Mouse (Mus musculus) lung, postnatal 4 days (tissue): ENCODE measurements around the gene Wtap.
A peak's percentile ranks its signal among the peaks of the same experiment; 100 is the strongest.
"Not testable (repeated sequence)": the region's sequence is repeated elsewhere in the genome, so short reads cannot be mapped to it uniquely, and the experiment has no call there.

Experiments used
- DNase-seq, 2 experiments: peaks; one replicate each; pipeline ENCODE4 v3.0.0; 2021

The Wtap gene

GRCm38 (mm10) chr17:12994069-12994468 lies at the start of gene Wtap:
Gene Wtap, minus strand, starts transcription at chr17:12994169.
- DNase-seq: no peak

DNA sequence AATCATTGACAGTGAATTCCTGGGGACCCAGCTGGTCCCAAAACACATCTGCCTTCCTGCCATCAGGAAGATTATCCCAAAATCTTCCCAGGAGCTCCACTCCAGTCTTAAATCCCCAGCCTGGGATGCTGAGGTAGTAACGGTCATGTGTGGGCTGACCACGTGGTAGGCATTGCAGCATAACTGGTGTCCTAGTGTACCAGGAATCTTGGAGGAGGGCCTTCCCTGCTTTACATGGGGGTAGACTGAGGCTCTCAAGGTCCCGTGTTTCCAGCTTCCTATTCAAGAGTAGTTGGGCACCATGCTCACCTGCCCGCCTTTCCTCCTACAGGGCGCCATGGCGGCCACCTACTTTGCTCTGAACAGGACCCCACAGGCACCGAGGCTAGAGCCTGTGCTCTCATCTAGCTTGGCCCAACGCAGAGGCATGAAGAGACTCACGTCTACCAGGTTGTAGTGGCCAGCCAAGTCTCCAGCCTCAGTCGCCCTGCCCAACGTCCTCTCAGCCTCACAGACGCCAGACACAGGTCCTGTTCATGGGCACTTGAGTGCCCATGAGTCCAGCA lies 42.7 kb upstream of the Wtap start:
- not testable (repeated sequence) for DNase-seq

DNA sequence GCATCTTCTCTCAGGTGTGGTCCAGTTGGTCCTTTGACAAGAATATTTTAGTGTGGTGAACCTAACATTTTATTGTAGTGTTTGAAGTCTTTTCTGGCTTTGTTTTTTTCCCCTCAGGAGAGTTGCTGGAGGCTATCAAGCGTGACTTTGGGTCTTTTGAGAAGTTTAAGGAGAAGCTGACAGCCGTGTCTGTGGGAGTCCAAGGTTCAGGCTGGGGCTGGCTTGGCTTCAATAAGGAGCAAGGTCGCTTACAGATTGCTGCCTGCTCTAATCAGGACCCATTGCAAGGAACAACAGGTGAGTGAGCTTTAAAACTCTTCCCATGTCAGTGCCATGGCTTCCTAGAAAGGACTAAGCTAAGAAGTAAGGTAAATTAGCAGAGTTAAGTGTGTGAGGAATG lies 19.3 kb upstream of the Wtap start:
- no peak for DNase-seq

DNA sequence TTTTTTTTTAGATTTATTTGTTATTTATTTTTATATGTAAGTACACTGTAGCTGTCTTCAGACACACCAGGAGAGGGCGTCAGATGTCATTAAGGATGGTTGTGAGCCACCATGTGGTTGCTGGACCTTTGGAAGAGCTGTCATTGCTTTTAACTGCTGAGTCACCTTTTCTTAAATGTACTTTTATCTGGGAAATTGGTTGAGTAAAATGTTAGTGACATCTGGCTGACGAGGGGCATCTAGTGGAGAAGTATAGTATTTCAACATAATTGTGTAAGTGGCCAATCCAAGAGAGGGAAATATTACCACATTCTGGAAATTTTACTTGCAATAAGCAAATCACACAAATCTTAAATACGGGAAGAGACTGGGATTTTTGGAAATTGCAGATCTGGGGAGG lies 15.9 kb upstream of the Wtap start:
- DNase-seq: peak in 1 of 2 experiments; percentile 46

- DNase-seq: peak; percentile 10 to 42
These were observed 14.6 kb upstream of the Wtap start for GRCm38 (mm10) chr17:13008528-13008927.

GRCm38 (mm10) chr17:13007730-13008425 lies 13.9 kb upstream of the Wtap start:
- peak; percentile 99 to 100 for DNase-seq

DNA sequence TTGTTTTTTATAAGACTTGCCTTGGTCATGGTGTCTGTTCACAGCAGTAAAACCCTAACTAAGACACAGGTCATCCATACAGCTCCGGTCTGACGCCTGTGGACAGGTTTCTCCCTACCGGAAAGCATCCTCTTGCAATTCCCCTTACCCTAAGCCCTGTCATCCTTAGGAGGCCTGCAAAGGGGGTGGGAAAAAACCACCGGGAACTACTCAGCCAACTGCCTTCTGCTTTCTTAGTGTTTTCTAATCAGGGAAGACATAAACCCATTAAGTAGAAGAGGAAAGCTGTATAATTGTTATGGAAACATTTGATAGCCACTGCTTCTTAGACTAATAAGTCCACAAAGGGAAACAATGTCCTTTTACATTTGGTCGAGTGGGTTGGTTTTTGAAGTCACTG lies 13.0 kb upstream of the Wtap start:
- DNase-seq: no peak

DNA sequence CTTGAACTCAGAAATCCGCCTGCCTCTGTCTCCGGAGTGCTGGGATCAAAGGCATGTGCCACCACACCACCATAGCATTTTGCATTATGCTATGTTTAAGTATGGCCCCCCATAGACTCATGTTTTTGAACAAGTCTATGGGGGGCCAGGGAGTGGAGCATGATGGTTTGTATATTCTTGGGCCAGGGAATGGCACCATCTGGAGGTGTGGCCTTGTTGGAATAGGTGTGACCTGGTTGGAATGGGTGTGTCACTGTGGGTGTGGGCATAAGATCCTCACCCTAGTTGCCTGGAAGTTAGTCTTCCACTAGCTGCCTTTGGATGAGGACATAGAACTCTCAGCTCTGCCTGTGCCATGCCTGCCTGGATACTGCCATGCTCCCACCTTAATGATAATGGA lies 12.6 kb upstream of the Wtap start, which contains the start of gene Sod2:
Gene Sod2 (plus strand): TSS at position 301 of the 400 bp plus-strand sequence.
- DNase-seq: not testable (repeated sequence)

GRCm38 (mm10) chr17:13004436-13004835 lies 10.5 kb upstream of the Wtap start:
- DNase-seq: not testable (repeated sequence)

GRCm38 (mm10) chr17:13002243-13002642 lies 8.3 kb upstream of the Wtap start:
- not testable (repeated sequence) for DNase-seq

GRCm38 (mm10) chr17:12999069-12999468 lies 5.1 kb upstream of the Wtap start:
- DNase-seq: no peak

DNA sequence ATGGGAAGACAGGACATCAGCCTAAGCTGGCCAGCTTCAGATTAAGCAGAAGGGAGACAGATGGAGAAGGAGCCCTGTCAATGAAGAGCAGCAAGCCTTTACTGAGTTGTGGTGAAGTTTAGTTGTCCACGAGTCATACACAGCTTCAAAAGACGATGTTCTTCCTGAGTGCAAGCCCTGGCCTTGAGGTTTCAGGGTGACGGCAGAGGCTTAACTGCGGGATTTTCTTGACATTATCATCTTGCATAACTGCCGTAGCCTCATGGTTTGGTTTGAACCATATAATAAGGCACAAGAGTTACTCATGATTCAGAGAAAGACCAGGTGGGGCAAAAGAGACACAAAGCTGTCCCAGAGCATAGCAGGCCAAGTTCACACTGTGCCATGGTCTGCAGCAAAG lies 3.9 kb upstream of the Wtap start:
- no peak for DNase-seq

GRCm38 (mm10) chr17:12996345-12996744 lies 2.4 kb upstream of the Wtap start:
- DNase-seq: peak in 1 of 2 experiments; percentile 66

DNA sequence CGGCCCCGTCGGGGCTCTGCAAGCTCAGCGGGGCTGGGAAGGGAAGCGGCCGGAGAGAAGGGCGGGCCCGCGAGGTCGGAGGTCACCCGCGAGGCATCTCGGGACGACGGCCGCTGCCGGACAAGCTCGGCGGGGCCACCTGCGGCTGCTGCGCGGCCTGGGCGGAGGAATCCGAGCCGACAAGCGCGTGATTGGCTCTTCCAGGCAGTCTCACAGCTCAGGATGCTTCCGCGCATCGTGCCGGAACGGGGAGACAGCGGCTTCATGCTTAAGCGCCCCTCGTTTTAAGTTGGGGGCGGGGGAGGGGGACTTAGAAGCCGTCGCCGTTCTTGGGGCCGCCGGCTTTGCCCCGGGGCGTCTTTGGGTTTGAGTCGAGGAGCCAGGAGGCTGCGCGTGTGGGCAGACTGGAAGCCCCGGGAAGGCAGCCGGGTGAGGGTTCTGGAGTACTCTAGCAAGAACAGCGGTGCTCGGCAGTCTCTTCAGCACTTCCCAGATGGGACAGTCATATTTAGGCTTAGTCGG lies 1.4 kb downstream of the Wtap start:
- DNase-seq: peak; percentile 96 to 99

- DNase-seq: peak; percentile 93 to 95
These were observed 2.2 kb downstream of the Wtap start for GRCm38 (mm10) chr17:12991635-12992358.

DNA sequence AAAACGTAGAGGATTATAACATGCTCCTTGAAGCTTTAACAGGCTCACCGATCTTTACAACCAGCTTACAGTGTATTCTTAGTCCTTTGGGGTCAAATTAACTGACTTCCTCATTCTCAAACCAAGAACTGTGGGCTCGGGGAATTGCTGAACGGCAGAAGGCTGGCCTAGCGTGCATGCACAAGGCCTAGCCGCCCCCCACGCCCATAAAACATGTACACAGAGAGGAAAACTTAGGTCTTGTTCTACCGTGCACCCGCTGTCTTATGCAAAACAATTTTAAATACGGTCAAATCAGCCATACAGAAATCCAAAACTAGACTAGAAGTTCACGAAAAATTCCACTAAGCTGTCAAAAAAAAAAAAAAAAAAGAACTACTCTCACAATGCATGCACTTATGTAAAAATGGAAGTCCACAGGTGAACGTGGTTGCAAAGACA lies 2.8 kb downstream of the Wtap start:
- peak; percentile 36 to 37 for DNase-seq

GRCm38 (mm10) chr17:12990567-12991145 lies 3.3 kb downstream of the Wtap start:
- peak in 1 of 2 experiments; percentile 9 for DNase-seq

- not testable (repeated sequence) for DNase-seq
These were observed 5.9 kb downstream of the Wtap start for GRCm38 (mm10) chr17:12988096-12988495.

DNA sequence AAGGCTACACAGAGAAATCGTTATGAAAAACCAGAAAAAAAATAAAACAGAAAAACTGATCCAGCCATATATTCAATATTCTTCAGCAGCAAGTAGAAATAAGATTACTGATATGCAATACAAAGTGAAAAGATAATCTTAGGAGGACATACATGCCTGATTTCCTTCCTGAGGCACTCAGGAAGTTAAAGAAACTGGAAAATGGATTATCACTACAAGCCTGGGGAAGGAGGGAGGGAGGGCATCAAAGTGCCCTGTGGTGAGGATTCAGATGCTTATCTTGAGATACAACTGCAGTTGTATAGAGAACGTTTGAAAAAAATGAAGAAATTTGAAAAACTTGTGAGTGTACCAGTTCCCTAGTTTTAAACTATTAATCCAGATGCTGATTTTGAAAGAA lies 10.0 kb downstream of the Wtap start:
- DNase-seq: no peak

GRCm38 (mm10) chr17:12978546-12978945 lies 15.4 kb downstream of the Wtap start:
- DNase-seq: no peak

DNA sequence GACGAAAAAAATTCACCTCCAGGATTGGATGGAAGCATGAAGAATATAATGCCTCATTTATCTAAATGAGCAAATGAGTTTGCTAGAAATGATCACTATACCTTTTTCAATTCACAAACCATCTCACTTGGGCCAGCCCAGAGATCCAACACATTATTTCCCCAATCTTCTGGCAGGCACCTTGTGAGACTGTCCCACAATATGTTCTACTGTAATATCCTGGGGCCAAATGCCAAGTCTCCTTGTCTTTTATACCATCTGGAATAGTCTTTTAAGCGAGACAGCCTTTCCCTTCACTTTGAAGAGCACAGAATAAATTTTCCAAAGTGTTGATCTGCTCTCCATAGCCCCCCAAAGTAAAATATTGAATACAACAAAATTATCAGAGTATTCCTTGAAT lies 20.1 kb downstream of the Wtap start:
- DNase-seq: no peak

GRCm38 (mm10) chr17:12967173-12967572 lies 26.8 kb downstream of the Wtap start:
- DNase-seq: no peak

DNA sequence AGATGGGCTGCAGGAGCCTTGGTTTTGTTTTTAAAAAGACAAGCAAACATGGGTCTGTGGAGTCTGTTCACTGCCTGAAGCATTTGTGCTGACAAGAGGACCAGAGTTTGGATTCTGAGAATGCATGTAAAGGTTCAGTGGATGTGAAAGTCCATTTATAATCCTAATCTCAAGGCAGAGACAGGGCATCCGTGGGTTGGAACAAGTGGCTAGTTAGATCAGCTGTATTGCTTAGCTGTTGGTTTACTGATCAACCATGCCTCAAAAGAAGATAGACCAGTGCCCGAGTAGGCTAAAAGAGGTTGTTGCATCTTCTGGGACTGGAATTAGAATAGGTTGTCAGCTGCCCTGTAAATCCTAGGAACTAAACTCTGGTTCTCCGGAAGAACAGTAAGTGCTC lies 30.5 kb downstream of the Wtap start:
- no peak for DNase-seq
